Mouse (Mus musculus) c-Kit-negative CD71-positive TER-119-positive erythroid progenitor cells, embryonic 14.5 days (primary cell): Measurements from ENCODE around the gene Kirrel.

Experiments used
- DNase-seq: peaks from one replicate; pipeline ENCODE4 v3.0.0-alpha.2; 2013; ENCODE audit warnings: low read depth, low spot score

The Kirrel gene

GRCm38 (mm10) chr3:87079301-87079700 is 95.2 kb downstream of the Kirrel start:
- no peak for DNase-seq

- DNase-seq, result no peak
Observed at GRCm38 (mm10) chr3:87077681-87078080, 96.9 kb downstream of the Kirrel start.

GRCm38 (mm10) chr3:87076899-87077298 is 97.6 kb downstream of the Kirrel start:
- DNase-seq, result no peak

- no peak for DNase-seq
Observed at GRCm38 (mm10) chr3:87076161-87076560, 98.4 kb downstream of the Kirrel start.

GRCm38 (mm10) chr3:87072612-87073515 is 101.7 kb downstream of the Kirrel start:
- DNase-seq, result no peak

- no peak for DNase-seq
Observed at GRCm38 (mm10) chr3:87072191-87072590, 102.4 kb downstream of the Kirrel start.

- no peak for DNase-seq
Observed at GRCm38 (mm10) chr3:87067396-87067975, 107.1 kb downstream of the Kirrel start.

- no peak for DNase-seq
Observed at GRCm38 (mm10) chr3:87053939-87054338, 120.6 kb downstream of the Kirrel start.

- DNase-seq, result no peak
Observed at GRCm38 (mm10) chr3:87047801-87048200, 126.7 kb downstream of the Kirrel start.

- no peak for DNase-seq
Observed at GRCm38 (mm10) chr3:87041733-87042132, 132.8 kb downstream of the Kirrel start.

GRCm38 (mm10) chr3:87038500-87038899 is 136.0 kb downstream of the Kirrel start:
- no peak for DNase-seq

- no peak for DNase-seq
Observed at GRCm38 (mm10) chr3:87034061-87034460, 140.5 kb downstream of the Kirrel start.

- DNase-seq, result peak; percentile 6
Observed at GRCm38 (mm10) chr3:87033357-87033756, 141.2 kb downstream of the Kirrel start.

- peak; percentile 4 for DNase-seq
Observed at GRCm38 (mm10) chr3:87030855-87031254, 143.7 kb downstream of the Kirrel start.
